Mouse (Mus musculus) hindbrain, embryonic 13.5 days (tissue): ENCODE measurements around the gene Fgfbp3. TPM values are rescaled to one million over a fixed set of nuclear protein-coding genes. Genes with fewer than 3 reads are reported as not detected.
"Not testable (repeated sequence)": the region's sequence is repeated elsewhere in the genome, so short reads cannot be mapped to it uniquely, and the experiment has no call there.

Source experiments
- ATAC-seq: fragments of 200-750 bp; cut with Nextera tagmentation; 2 replicates; pipeline ENCODE4 v1.8.0; 2017; ENCODE audit warnings: moderate TSS enrichment; ENCODE audit not compliant: low FRiP score
- H3K27ac ChIP-seq: fragments of 300-500 bp; sonication (generic); 2 replicates; pipeline ENCODE4 v1.5.1; 2015; ENCODE audit warnings: inconsistent platforms, mild to moderate bottlenecking, moderate library complexity
- H3K27me3 ChIP-seq: fragments of 300-500 bp; sonication (generic); 2 replicates; pipeline ENCODE4 v1.6.1; 2015; ENCODE audit warnings: mild to moderate bottlenecking, inconsistent platforms
- H3K36me3 ChIP-seq: fragments of 300-500 bp; sonication (generic); 2 replicates; pipeline ENCODE4 v1.6.1; 2015; ENCODE audit warnings: mild to moderate bottlenecking, inconsistent platforms
- H3K4me1 ChIP-seq: fragments of 300-500 bp; sonication (generic); replicated peaks from 2 replicates; pipeline ENCODE4 v1.6.1; 2015; ENCODE audit warnings: inconsistent platforms
- H3K4me2 ChIP-seq: fragments of 300-500 bp; sonication (generic); 2 replicates; pipeline ENCODE4 v1.6.1; 2015; ENCODE audit warnings: inconsistent platforms, mild to moderate bottlenecking, moderate library complexity
- H3K4me3 ChIP-seq: fragments of 300-500 bp; sonication (generic); 2 replicates; pipeline ENCODE4 v1.5.1; 2015; ENCODE audit warnings: mild to moderate bottlenecking, inconsistent platforms
- H3K9ac ChIP-seq: fragments of 300-500 bp; sonication (generic); 2 replicates; pipeline ENCODE4 v1.6.1; 2015; ENCODE audit warnings: mild to moderate bottlenecking, inconsistent platforms
- H3K9me3 ChIP-seq: fragments of 300-500 bp; sonication (generic); 2 replicates; pipeline ENCODE4 v1.6.1; 2016; ENCODE audit warnings: inconsistent platforms
- WGBS: fragments of 180-500 bp; shearing (Covaris S2); methylation state at CpG from one replicate; pipeline ENCODE4 v1.1.7; 2015; 5-methylcytosine and 5-hydroxymethylcytosine counted together
- polyA plus RNA-seq: library from polyadenylated mRNA; unstranded; fragments of >200 nt; fragmentation: Nextera tagmentation; extraction: Ambion mirVana; gene quantifications from 2 replicates; pipeline ENCODE4 v1.2.1, GENCODE M21; 2015

Fgfbp3 gene
- polyA plus RNA-seq, 1 experiment from 2014 or later: 56.2 TPM

DNA sequence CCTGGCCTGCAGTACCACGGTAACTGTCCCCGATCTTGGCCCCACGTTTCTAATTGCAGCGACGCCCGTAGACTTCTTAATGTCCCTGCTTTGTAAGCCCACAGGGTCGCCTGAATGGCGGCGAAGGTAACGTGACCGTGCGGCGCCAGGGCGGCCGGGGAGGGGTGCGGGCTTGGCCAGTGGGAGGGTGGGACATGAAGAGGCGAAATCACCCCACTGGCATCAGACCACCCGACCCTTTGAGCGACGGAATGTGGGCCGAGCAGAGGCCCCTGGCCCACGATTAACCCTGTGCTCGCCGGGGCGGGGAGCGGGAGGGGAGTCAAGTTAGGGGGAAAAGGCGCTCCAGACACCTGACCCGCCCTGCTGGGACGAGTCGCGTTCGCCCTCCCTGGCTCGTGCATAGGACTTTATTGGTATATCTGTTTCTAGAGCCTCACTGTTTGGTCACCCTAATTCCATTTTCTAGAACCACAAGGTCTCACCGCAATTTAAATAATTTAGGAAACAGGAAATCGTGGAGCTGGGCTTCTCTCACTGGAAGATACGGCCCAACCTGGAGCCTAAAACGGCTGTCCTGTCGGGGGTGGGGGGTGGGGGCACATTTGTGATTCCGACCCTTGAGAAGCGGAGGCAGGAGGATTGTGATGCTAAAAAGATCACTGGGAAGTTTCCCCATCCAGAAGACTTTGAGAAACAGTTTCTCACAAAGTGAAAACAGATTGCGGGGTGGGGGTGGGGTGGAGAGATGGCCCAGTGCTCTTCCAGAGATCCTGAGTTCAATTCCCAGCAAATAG, 15.0 kb downstream of the Fgfbp3 start:
- under 1% methylated on average over 40 of the region's 41 CpGs for WGBS
- Histone ChIP-seq H3K9ac (peak overlapping the region; percentile 78), H3K27me3 (peaks cover 8% of the 10 kb centered on the region), H3K27ac (peak overlapping the region; percentile 74), H3K4me3 (peak overlapping the region; percentile 53), H3K9me3 (no peaks in the 10 kb centered on the region), H3K36me3 (no peaks in the 10 kb centered on the region), H3K4me1 (peaks cover 12% of the 10 kb centered on the region), H3K4me2 (peak overlapping the region; percentile 73)
- peak; percentile 92 for ATAC-seq

DNA sequence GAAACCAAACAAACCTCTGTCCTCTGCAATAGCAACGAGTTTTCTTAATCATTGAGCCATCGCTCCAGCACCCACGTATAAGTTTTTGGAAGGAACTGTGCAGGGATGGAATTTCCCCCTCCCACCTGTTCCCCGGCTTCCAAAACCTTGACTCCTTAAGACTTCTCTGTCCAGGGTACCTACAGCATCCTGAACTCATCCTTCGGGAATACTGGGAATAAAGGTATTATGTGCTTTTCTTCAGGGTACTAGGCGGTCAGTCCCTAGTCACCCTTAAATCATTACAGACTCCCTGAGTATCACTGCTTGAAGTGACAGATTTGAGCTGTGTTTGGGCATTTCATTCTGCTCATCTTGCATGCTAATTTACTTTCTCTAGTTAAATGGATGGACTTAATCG, 16.0 kb downstream of the Fgfbp3 start:
- peak overlapping the region; percentile 73 for H3K4me2 ChIP-seq
- H3K36me3 ChIP-seq: no peaks in the 10 kb centered on the region
- no peaks in the 10 kb centered on the region for H3K9me3 ChIP-seq
- H3K27ac ChIP-seq: peak overlapping the region; percentile 74
- no peak for ATAC-seq
- 33% methylated on average over 7 of the region's 7 CpGs for WGBS
- H3K4me3 ChIP-seq: peak overlapping the region; percentile 53
- H3K9ac ChIP-seq: peak overlapping the region; percentile 78
- H3K27me3 ChIP-seq: peaks cover 8% of the 10 kb centered on the region
- peaks cover 12% of the 10 kb centered on the region for H3K4me1 ChIP-seq

DNA sequence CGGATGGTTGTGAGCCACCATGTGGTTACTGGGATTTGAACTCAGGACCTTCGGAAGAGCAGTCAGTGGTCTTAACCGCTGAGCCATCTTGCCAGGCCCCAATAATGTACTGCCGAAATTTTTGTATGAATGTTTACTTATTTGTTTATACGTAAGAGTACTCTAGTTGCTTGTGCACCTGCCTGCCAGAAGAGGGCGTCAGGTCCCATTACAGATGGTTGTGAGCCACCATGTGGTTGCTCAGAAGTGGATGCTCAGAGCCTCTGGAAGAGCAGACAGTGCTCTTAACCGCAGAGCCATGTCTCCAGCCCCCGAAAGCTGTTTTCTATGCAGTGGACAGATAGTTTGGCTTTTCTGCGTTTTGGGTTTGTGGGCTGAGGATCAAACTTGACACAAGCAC, 21.6 kb downstream of the Fgfbp3 start:
- H3K36me3 ChIP-seq: peaks cover 20% of the 10 kb centered on the region
- H3K27ac ChIP-seq: 0 out of 2 replicates have a peak overlapping the region, but pooled peaks have one; percentile 35
- no peak for ATAC-seq
- 42% methylated on average over 9 of the region's 9 CpGs for WGBS
- no peak overlapping the region for H3K4me2 ChIP-seq
- peaks cover 20% of the 10 kb centered on the region for H3K4me1 ChIP-seq
- 0 out of 2 replicates have a peak, but pooled peaks cover 3% of the 10 kb centered on the region for H3K27me3 ChIP-seq
- no peaks in the 10 kb centered on the region for H3K9me3 ChIP-seq
- no peak overlapping the region for H3K9ac ChIP-seq
- H3K4me3 ChIP-seq: no peak overlapping the region

DNA sequence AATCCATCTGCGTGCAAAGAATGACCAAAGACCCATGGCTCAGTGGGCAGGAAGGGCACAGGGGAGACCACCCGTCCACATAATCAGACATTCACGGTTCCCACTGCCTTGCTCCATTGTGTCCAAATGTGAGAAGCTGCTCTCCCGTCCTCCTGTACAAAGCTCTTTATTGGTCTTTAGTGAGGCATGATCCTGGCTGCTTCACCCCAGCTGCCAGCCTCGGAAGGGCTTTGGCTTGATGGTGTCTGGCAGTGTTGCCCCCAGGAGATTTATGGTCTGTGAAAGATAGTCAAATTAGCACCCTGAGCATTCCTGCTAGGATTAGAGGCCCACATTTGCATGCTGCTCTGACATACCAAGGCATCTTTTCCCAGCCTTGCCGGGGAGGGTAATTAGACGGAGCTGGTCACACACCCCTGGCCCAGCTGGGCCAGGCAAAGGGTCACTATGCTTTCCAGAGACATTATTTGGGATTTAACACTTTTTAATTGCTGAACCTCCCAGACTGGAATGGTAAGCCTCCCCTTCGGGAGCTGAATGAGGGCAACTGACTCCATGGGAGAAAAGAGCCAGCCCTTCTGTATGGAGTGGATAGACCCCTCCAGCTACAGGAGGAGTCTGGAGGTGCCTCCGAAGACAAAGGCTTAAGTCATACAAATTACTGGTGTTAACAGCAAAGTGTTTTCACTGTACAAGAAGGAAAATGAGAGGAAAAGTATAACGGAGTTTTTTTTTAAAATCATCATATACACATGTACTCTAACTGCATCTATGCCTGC, 22.4 kb downstream of the Fgfbp3 start:
- Histone ChIP-seq H3K27ac (peak overlapping the region; percentile 85), H3K4me1 (peaks cover 20% of the 10 kb centered on the region), H3K4me2 (0 out of 2 replicates have a peak overlapping the region, but pooled peaks have one; percentile 15), H3K27me3 (0 out of 2 replicates have a peak, but pooled peaks cover 3% of the 10 kb centered on the region), H3K4me3 (no peak overlapping the region), H3K9me3 (no peaks in the 10 kb centered on the region), H3K36me3 (peaks cover 27% of the 10 kb centered on the region), H3K9ac (peak overlapping the region; percentile 49; the same call in 1 of the 2 replicates)
- 7% methylated on average over 10 of the region's 10 CpGs for WGBS
- ATAC-seq: peak; percentile 82

DNA sequence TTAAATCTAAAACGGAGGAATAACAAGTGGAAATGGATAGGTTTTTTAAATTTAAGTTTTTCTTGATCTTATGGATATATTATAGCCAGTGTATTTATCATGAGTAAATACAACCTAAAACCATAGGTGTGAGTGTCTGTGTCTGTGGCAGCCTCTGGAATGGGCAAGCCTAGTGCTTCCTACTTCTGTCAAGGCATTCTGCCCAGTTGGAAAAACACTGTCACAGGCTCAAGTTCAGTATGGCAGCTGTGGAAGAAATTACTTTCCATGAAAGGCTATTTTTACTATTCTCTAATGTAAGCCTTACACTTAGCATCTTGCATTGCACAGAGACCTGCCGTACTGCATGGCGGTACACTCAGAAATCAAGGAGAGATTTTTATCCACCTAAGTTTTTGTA, 27.7 kb downstream of the Fgfbp3 start:
- Histone ChIP-seq H3K4me3 (no peak overlapping the region), H3K27me3 (no peaks in the 10 kb centered on the region), H3K9ac (no peak overlapping the region), H3K27ac (no peak overlapping the region), H3K4me2 (no peak overlapping the region), H3K4me1 (peaks cover 14% of the 10 kb centered on the region), H3K9me3 (no peaks in the 10 kb centered on the region), H3K36me3 (peaks cover 74% of the 10 kb centered on the region)
- no peak for ATAC-seq
- WGBS: 98% methylated on average over 3 of the region's 3 CpGs

DNA sequence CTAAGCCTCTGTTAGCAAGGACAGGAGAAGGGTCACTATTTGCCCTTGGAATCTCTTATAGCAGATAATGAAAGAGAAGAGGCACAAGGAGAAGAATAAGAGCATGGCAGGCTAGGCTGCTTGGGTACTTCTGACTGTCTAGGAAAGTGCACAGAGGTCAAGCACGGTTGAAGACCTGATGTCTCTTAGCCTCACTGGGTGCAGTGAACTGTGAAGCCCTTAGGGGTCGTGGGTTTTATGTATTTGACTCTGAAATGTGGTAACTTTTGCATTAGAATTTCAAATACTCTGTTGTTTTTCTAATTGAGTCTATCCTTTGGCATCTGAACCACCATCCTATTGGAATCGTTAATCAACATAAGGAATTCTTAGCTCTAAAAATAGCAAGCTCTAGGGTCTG, 31.7 kb downstream of the Fgfbp3 start:
- H3K4me3 ChIP-seq: no peak overlapping the region
- no peak overlapping the region for H3K9ac ChIP-seq
- H3K4me2 ChIP-seq: no peak overlapping the region
- no peak for ATAC-seq
- WGBS: 21% methylated on average over 3 of the region's 3 CpGs
- H3K27me3 ChIP-seq: no peaks in the 10 kb centered on the region
- no peaks in the 10 kb centered on the region for H3K9me3 ChIP-seq
- no peak overlapping the region for H3K27ac ChIP-seq
- H3K4me1 ChIP-seq: no peaks in the 10 kb centered on the region
- H3K36me3 ChIP-seq: peaks cover 87% of the 10 kb centered on the region

DNA sequence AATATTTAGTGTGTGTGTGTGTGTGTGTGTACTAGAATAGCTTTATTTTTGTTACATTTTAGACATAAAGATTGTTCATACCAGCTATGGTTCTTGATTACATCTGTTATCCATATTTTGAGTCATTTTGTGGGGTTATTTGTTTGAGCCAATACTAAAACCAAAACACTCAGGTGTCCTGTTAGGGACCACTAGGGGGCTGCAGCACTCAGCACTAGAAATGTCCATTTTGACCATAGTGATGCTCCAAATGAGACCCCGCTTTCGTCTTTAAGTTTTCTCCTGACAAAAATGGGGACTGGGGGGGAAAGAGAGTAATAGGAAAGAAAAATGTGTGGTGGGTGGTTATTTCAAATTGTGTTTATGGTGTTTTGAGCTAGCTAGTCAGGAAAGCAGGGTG, 33.1 kb downstream of the Fgfbp3 start:
- no peaks in the 10 kb centered on the region for H3K27me3 ChIP-seq
- H3K4me3 ChIP-seq: no peak overlapping the region
- no peak overlapping the region for H3K27ac ChIP-seq
- no peaks in the 10 kb centered on the region for H3K9me3 ChIP-seq
- WGBS: 79% methylated on average over 2 of the region's 2 CpGs
- no peak overlapping the region for H3K9ac ChIP-seq
- no peak for ATAC-seq
- H3K4me2 ChIP-seq: no peak overlapping the region
- H3K36me3 ChIP-seq: peaks cover 88% of the 10 kb centered on the region
- H3K4me1 ChIP-seq: no peaks in the 10 kb centered on the region

DNA sequence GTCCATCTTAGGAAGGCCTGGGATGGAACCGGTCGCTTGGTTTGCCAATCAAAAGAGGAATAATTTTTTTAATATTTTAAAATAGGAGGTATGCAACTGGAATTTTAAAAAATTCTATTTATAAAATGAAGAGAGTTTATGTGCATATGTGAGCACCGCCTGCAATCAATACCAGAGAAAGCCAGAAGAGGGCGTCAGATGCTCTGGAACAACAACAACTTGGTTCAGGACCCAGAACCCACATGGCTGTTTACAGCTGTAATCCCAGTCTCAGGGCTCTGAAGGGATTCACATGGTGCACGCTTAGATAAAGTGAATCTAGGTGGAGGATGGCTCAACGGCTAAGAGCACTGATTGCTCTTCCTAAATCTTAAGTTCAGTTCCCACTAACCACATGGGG, 36.3 kb downstream of the Fgfbp3 start:
- no peak overlapping the region for H3K4me2 ChIP-seq
- peaks cover 84% of the 10 kb centered on the region for H3K36me3 ChIP-seq
- no peaks in the 10 kb centered on the region for H3K4me1 ChIP-seq
- no peak overlapping the region for H3K27ac ChIP-seq
- H3K27me3 ChIP-seq: no peaks in the 10 kb centered on the region
- H3K9me3 ChIP-seq: no peaks in the 10 kb centered on the region
- no peak overlapping the region for H3K4me3 ChIP-seq
- ATAC-seq: no peak
- H3K9ac ChIP-seq: no peak overlapping the region
- 79% methylated on average over 6 of the region's 6 CpGs for WGBS

DNA sequence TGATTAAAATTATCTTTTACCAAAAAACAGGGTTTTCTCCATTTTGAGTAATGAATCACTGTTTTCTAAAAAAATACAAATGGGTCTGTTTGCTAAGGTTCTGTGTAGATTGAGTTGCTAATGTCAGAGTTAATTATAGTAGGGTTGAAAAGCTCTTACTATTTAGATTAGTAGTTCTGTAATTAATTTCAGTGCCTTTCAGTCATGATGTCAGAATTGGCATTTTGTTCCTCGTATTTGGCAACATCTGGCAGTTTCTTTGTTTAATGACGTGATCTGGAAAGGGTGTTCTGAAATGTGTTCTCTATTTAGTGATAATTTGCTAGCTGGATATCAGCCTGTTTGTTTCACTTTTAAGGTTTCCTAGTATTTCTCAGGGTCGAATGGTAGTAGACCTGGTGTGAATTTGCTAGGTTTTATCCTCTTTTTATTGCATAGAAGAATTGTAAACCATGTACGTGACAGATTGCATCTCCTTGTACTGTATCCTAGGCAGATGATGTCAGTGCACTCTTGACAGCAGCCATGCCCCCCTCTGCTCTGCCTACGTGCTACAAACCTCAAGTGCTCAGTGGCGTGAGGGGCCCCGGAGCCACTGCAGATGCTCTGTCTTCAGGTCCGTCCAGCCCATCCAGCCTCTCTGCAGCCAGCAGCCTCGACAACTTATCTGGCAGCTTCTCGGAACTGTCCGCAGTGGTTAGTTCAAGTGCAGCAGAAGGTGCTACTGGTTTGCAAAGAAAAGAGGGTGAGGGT, 40.5 kb downstream of the Fgfbp3 start:
- Histone ChIP-seq H3K27me3 (no peaks in the 10 kb centered on the region), H3K4me3 (no peak overlapping the region), H3K4me1 (no peaks in the 10 kb centered on the region), H3K9ac (no peak overlapping the region), H3K27ac (no peak overlapping the region), H3K9me3 (no peaks in the 10 kb centered on the region), H3K36me3 (peaks cover 86% of the 10 kb centered on the region), H3K4me2 (no peak overlapping the region)
- WGBS: 81% methylated on average over 11 of the region's 11 CpGs
- no peak for ATAC-seq

DNA sequence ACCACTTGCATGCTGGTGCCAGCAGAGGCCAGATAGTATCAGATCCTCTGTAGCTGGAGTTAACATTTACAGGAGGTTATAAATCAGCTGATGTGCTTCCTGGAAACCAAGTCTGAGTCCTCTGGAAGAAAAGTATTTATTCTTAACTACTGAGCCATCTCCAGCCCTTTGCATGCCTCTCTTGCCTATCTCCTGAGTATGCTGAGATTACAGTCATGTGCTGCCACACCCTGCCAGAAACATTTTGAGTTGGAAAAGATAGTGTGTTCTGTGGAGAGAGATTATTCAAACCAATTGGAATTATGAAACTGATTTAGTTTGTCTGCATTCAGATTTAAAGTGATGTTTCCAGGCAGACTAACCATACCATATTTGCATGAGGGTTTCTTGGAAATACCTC, 42.1 kb downstream of the Fgfbp3 start:
- Histone ChIP-seq H3K27me3 (no peaks in the 10 kb centered on the region), H3K4me1 (no peaks in the 10 kb centered on the region), H3K9ac (no peak overlapping the region), H3K27ac (no peak overlapping the region), H3K36me3 (peaks cover 83% of the 10 kb centered on the region), H3K4me2 (no peak overlapping the region), H3K4me3 (no peak overlapping the region), H3K9me3 (no peaks in the 10 kb centered on the region)
- ATAC-seq: no peak

DNA sequence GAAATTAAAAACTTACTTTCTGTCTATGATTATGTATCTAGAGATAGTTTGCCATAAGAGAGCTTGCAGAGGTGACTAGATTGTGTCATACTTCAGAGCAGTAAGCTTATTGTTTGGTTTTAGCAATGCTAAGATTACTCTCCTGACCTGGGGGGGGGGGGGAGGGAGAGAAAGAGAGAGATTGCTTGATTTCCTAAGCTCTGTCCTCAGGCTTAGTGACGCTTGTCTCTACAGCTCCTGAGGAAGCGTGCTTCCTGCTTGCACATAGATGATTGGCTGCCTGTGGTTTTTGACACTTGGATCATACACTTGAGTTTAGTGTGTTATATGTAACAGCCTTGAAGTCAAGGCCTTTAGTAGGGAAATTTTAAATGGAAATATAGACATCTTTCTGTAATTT, 44.8 kb downstream of the Fgfbp3 start:
- H3K27me3 ChIP-seq: no peaks in the 10 kb centered on the region
- no peaks in the 10 kb centered on the region for H3K9me3 ChIP-seq
- H3K36me3 ChIP-seq: peaks cover 75% of the 10 kb centered on the region
- no peak overlapping the region for H3K27ac ChIP-seq
- 80% methylated on average over 2 of the region's 2 CpGs for WGBS
- no peaks in the 10 kb centered on the region for H3K4me1 ChIP-seq
- H3K9ac ChIP-seq: no peak overlapping the region
- H3K4me3 ChIP-seq: no peak overlapping the region
- no peak for ATAC-seq
- no peak overlapping the region for H3K4me2 ChIP-seq

DNA sequence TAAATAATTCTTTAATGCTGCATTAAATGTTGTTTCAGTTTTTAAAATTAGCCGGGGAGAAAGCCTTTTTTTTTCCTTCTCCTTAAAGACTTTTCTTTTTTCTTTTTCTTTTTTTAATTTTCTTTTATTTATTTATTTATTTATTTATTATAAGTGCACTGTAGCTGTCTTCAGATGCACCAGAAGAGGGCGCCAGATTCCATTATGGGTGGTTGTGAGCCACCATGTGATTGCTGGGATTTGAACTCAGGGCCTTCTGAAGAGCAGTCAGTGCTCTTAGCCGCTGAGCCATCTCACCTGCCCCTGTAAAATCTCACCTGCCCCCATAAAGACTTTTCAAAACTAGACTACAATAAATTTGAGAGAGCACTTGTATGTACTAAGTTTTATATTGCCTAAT, 50.7 kb downstream of the Fgfbp3 start:
- not testable (repeated sequence) for H3K27ac ChIP-seq, H3K4me3 ChIP-seq, H3K9me3 ChIP-seq, ATAC-seq, H3K4me1 ChIP-seq, H3K27me3 ChIP-seq, H3K9ac ChIP-seq, H3K4me2 ChIP-seq
- peaks cover 69% of the 10 kb centered on the region for H3K36me3 ChIP-seq
- 85% methylated on average over 3 of the region's 3 CpGs for WGBS
